Mouse (Mus musculus): Measurements from ENCODE around the gene Krt2.

DNA sequence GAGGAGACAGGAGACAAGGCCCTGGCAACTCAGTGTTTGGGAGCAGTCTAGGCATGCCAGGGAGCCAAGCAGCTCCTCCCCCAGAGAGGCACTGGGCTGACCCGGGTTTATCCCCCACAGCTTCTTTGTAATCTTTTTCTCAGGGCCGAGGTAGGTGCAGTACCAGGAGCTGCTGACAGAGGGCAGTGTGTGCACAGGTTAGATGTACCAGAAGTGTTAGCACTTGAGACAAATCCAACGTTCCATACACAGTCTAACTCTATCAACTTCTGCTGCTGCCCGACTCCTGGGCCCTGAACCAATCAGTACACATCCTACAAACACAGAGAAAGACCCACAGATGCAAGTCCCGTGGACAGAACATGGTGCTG is 45.3 kb downstream of the Krt2 start:
- TF ChIP-seq CTCF (IDR thresholded peaks at IDR 0.05 in 2 of 3, conservative IDR thresholded peaks at IDR 0.05 in 1 of 3; ENCODE audit: control insufficient read depth in 1 of 3, insufficient read depth in 1 of 3, low read depth in 2 of 3, low read length in 3 of 3, poor library complexity in 1 of 3, severe bottlenecking in 1 of 3) (peak; percentile 86 to 95 (median 95)), BHLHE40 (IDR thresholded peaks at IDR 0.05; ENCODE audit: borderline replicate concordance, low read depth, low read length) (0 out of 2 replicates have a peak, but pooled peaks have one; percentile 34), EP300 (IDR thresholded peaks at IDR 0.05; ENCODE audit: low read depth in 1 of 2, low read length in 2 of 2) (no peak), E2F4 (IDR thresholded peaks at IDR 0.05; ENCODE audit: borderline replicate concordance, low read depth, low read length) (no peak), ZKSCAN1 (IDR thresholded peaks at IDR 0.05; ENCODE audit: low read depth, low read length) (no peak), HCFC1 (IDR thresholded peaks at IDR 0.05; ENCODE audit: low read depth, low read length) (0 out of 2 replicates have a peak, but pooled peaks have one; percentile 21), POLR2AphosphoS2 (IDR thresholded peaks at IDR 0.05; ENCODE audit: low read length) (no peak), GATA1 (IDR thresholded peaks at IDR 0.05; ENCODE audit: low read depth, low read length) (no peak), MEF2A (IDR thresholded peaks at IDR 0.05; ENCODE audit: extremely low read depth, insufficient replicate concordance, low read depth, low read length, poor library complexity, severe bottlenecking) (no peak)

Data from MEL (cell line).